In genomic region chr1:69024858-69025257, GRCm38 (mm10) we compare ENCODE assay signal across 13 mouse cellular contexts.
DNase-seq lines count a peak whose midpoint lies in the region; ATAC-seq and TF ChIP-seq lines count a peak whose summit lies in the region.
"Had no signal": no experiment of that assay in that cellular context is flagged by ENCODE, and none has a peak within 500 bp of the region (broad histone marks: within the 10 kb centered on the region; RNA-seq: fewer than 3 reads in every experiment).

No protein-coding gene starts in this region.

- 17% methylated on average over 3 of the region's 3 CpGs for WGBS in heart, embryonic 15.5 days
- WGBS in forebrain, postnatal 0 days: 15% methylated on average over 3 of the region's 3 CpGs
- WGBS in kidney, embryonic 14.5 days: 37% methylated on average over 3 of the region's 3 CpGs
- WGBS in neural tube, embryonic 11.5 days: 29% methylated on average over 3 of the region's 3 CpGs
- 48% methylated on average over 3 of the region's 3 CpGs for WGBS in intestine, embryonic 15.5 days

- no peaks in the 10 kb centered on the region for H3K36me3 ChIP-seq in heart, embryonic 15.5 days
- no peaks in the 10 kb centered on the region for H3K36me3 ChIP-seq in forebrain, postnatal 0 days (ENCODE audit: insufficient read depth)
- H3K36me3 ChIP-seq in kidney, embryonic 14.5 days (ENCODE audit: control insufficient read depth, insufficient read depth, low read length): no peaks in the 10 kb centered on the region
- H3K36me3 ChIP-seq in neural tube, embryonic 11.5 days (ENCODE audit: control insufficient read depth, insufficient read depth, low read length): no peaks in the 10 kb centered on the region
- H3K36me3 ChIP-seq in intestine, embryonic 15.5 days: no peaks in the 10 kb centered on the region
- H3K36me3 ChIP-seq: limb, embryonic 13.5 days had no signal

- H3K9me3 ChIP-seq in heart, embryonic 15.5 days (replicated peaks): no peaks in the 10 kb centered on the region
- H3K9me3 ChIP-seq in forebrain, postnatal 0 days (ENCODE audit: low read length): no peaks in the 10 kb centered on the region
- no peaks in the 10 kb centered on the region for H3K9me3 ChIP-seq in kidney, embryonic 14.5 days (ENCODE audit: control insufficient read depth, low read length)
- no peaks in the 10 kb centered on the region for H3K9me3 ChIP-seq in neural tube, embryonic 11.5 days (ENCODE audit: control insufficient read depth, low read length)
- no peaks in the 10 kb centered on the region for H3K9me3 ChIP-seq in intestine, embryonic 15.5 days
- H3K9me3 ChIP-seq: limb, embryonic 13.5 days; megakaryocyte, embryonic 14.5 days had no signal

- peak overlapping the region; percentile 81 for H3K27ac ChIP-seq in heart, embryonic 15.5 days
- H3K27ac ChIP-seq in forebrain, postnatal 0 days (ENCODE audit: low read depth, low read length): no peak overlapping the region
- peak overlapping the region; percentile 9; the same call in 1 of the 2 replicates for H3K27ac ChIP-seq in kidney, embryonic 14.5 days (ENCODE audit: low read depth, low read length)
- H3K27ac ChIP-seq in neural tube, embryonic 11.5 days (ENCODE audit: low read depth, low read length): 0 out of 2 replicates have a peak overlapping the region, but pooled peaks have one; percentile 44
- no peak overlapping the region for H3K27ac ChIP-seq in intestine, embryonic 15.5 days
- H3K27ac ChIP-seq: limb, embryonic 13.5 days had no signal

- no peaks in the 10 kb centered on the region for H3K27me3 ChIP-seq in heart, embryonic 15.5 days
- peaks cover 11% of the 10 kb centered on the region for H3K27me3 ChIP-seq in forebrain, postnatal 0 days (ENCODE audit: insufficient read depth, low read length)
- H3K27me3 ChIP-seq in kidney, embryonic 14.5 days (ENCODE audit: control insufficient read depth, insufficient read depth, low read length): no peaks in the 10 kb centered on the region
- H3K27me3 ChIP-seq in neural tube, embryonic 11.5 days (ENCODE audit: control insufficient read depth, insufficient read depth, low read length): no peaks in the 10 kb centered on the region
- no peaks in the 10 kb centered on the region for H3K27me3 ChIP-seq in intestine, embryonic 15.5 days (replicated peaks)
- H3K27me3 ChIP-seq: limb, embryonic 13.5 days; megakaryocyte, embryonic 14.5 days had no signal

- H3K4me3 ChIP-seq in heart, embryonic 15.5 days: no peak overlapping the region; the same call in 1 of the 2 replicates
- no peak overlapping the region for H3K4me3 ChIP-seq in forebrain, postnatal 0 days (ENCODE audit: low read depth, low read length)
- H3K4me3 ChIP-seq in kidney, embryonic 14.5 days (ENCODE audit: low read length): no peak overlapping the region
- no peak overlapping the region for H3K4me3 ChIP-seq in neural tube, embryonic 11.5 days (ENCODE audit: low read depth, low read length)
- H3K4me3 ChIP-seq in intestine, embryonic 15.5 days (replicated peaks): no peak overlapping the region
- H3K4me3 ChIP-seq: limb, embryonic 13.5 days; megakaryocyte, embryonic 14.5 days had no signal

- H3K9ac ChIP-seq in heart, embryonic 15.5 days: no peak overlapping the region
- H3K9ac ChIP-seq in forebrain, postnatal 0 days: no peak overlapping the region
- no peak overlapping the region for H3K9ac ChIP-seq in kidney, embryonic 14.5 days (ENCODE audit: low read depth, low read length)
- no peak overlapping the region for H3K9ac ChIP-seq in neural tube, embryonic 11.5 days (ENCODE audit: low read length)
- no peak overlapping the region for H3K9ac ChIP-seq in intestine, embryonic 15.5 days
- H3K9ac ChIP-seq: limb, embryonic 13.5 days had no signal

- DNase-seq in heart, adult 18-20 months: no peak
- no peak for DNase-seq in forebrain, postnatal 0 days
- DNase-seq in neural tube, embryonic 11.5 days (ENCODE audit: low spot score): peak; percentile 56
- no peak for DNase-seq in urinary bladder, postnatal 14 days (ENCODE audit: low spot score)
- no peak for DNase-seq in thymus, postnatal 10 days (ENCODE audit: low spot score in 2 of 2)
- DNase-seq: cerebellum, adult 9-11 months; right cerebral cortex, postnatal 25 days had no signal

- TF ChIP-seq CTCF in forebrain, postnatal 0 days (IDR thresholded peaks at IDR 0.05; ENCODE audit: low read depth): no peak

- peak overlapping the region; percentile 44 for H3K4me2 ChIP-seq in heart, embryonic 15.5 days
- no peak overlapping the region for H3K4me2 ChIP-seq in forebrain, postnatal 0 days (ENCODE audit: low read depth)
- H3K4me2 ChIP-seq in kidney, embryonic 14.5 days (replicated peaks; ENCODE audit: low read depth, low read length): no peak overlapping the region
- H3K4me2 ChIP-seq in neural tube, embryonic 11.5 days (ENCODE audit: low read depth): no peak overlapping the region
- H3K4me2 ChIP-seq in intestine, embryonic 15.5 days (replicated peaks): no peak overlapping the region
- H3K4me2 ChIP-seq: limb, embryonic 13.5 days had no signal

- H3K4me1 ChIP-seq in heart, embryonic 15.5 days (replicated peaks): no peaks in the 10 kb centered on the region; the same call in 1 of the 2 replicates
- no peaks in the 10 kb centered on the region for H3K4me1 ChIP-seq in forebrain, postnatal 0 days (ENCODE audit: insufficient read depth)
- no peaks in the 10 kb centered on the region for H3K4me1 ChIP-seq in kidney, embryonic 14.5 days (ENCODE audit: control insufficient read depth, insufficient read depth, low read length)
- peaks cover 4% of the 10 kb centered on the region; the same call in 1 of the 2 replicates for H3K4me1 ChIP-seq in neural tube, embryonic 11.5 days (ENCODE audit: control insufficient read depth, insufficient read depth, low read length)
- H3K4me1 ChIP-seq in intestine, embryonic 15.5 days (replicated peaks): no peaks in the 10 kb centered on the region
- H3K4me1 ChIP-seq: megakaryocyte, embryonic 14.5 days had no signal

- 0 out of 2 replicates have a peak, but pooled peaks have one; percentile 50 for ATAC-seq in heart, embryonic 15.5 days (replicated peaks; ENCODE audit: insufficient number of reproducible peaks, insufficient read depth, low FRiP score, low read depth)
- ATAC-seq in forebrain, postnatal 0 days: 0 out of 2 replicates have a peak, but pooled peaks have one; percentile 23
- ATAC-seq in kidney, embryonic 14.5 days (ENCODE audit: low FRiP score, low TSS enrichment): peak; percentile 79; the same call in 1 of the 2 replicates
- ATAC-seq in neural tube, embryonic 11.5 days (ENCODE audit: insufficient read depth, low FRiP score, low TSS enrichment): peak; percentile 85
- ATAC-seq in intestine, embryonic 15.5 days: no peak
- ATAC-seq: intestine, embryonic 16.5 days had no signal

Comparison
In these comparisons a context has a peak if more than half of its experiments do, and no peak if none do; other contexts are left out.
1. H3K27ac ChIP-seq: peak in heart, embryonic 15.5 days (single experiment), kidney, embryonic 14.5 days (single experiment) and neural tube, embryonic 11.5 days (single experiment); none in forebrain, postnatal 0 days (single experiment) and intestine, embryonic 15.5 days (single experiment).